Mouse (Mus musculus): Measurements from ENCODE around the gene Ccnyl1. TPM values are rescaled to one million over a fixed set of nuclear protein-coding genes. Genes with fewer than 3 reads are reported as not detected.

Ccnyl1 gene
- polyA plus RNA-seq, 1 experiment from 2014 or later: 6.9 TPM

DNA sequence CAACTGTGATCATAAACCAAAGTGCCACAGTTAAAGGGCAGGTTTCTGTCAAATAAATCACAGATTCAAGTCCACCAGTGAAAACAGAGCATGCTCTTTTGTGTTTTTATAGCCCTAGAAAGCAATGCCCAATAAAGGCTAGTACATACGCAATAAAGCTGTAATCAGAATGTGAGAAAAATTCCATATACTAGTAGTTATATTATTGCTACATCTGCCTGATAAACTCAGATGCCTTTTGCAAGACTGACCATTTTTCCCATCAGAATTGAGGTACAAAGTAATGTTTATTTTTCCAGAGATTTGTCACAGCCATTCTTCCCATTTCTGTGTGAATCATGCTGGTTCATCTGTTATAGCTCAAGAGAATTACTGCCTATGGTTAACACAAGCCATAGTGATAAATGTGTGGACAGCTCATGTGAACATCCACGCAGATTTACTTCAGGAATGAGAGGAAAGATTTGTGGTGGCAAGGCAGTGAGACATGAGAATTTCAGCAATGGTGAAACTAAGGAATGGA is 23.1 kb upstream of the Ccnyl1 start:
- Histone ChIP-seq H3K36me3 (ENCODE audit: control insufficient read depth, insufficient read depth, low read length) (no peaks in the 10 kb centered on the region), H3K4me3 (ENCODE audit: low read depth, low read length) (no peak overlapping the region), H3K4me2 (ENCODE audit: low read depth, low read length) (no peak overlapping the region), H3K27ac (ENCODE audit: low read depth, low read length) (no peak overlapping the region), H3K4me1 (ENCODE audit: control insufficient read depth, insufficient read depth, low read length) (no peaks in the 10 kb centered on the region), H3K27me3 (ENCODE audit: control insufficient read depth, insufficient read depth, low read length) (no peaks in the 10 kb centered on the region), H3K9me3 (ENCODE audit: control insufficient read depth, low read length) (no peaks in the 10 kb centered on the region), H3K9ac (replicated peaks; ENCODE audit: low read depth, low read length) (no peak overlapping the region)
- WGBS: 40% methylated on average over 2 of the region's 2 CpGs
- no peak for ATAC-seq (ENCODE audit: low read depth)

DNA sequence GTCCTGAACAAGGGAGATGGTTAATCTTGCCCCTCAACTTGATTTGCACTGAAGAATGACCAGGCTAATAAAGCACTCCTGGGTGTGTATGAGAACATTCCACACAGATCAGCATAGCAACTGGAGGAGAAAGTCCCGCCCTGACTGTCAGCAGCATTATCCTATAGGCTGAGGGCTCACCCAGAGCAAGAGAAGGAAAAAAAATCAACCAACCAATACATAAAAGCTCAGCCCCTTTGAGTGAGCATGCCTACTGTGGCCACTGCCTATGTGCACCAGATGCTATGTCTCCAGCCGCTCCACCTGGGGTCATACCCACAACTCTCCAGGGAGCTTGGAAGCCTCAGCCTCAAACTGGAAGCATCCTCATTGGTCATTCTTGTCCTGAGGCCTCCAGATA is 20.8 kb upstream of the Ccnyl1 start:
- Histone ChIP-seq H3K27me3 (ENCODE audit: control insufficient read depth, insufficient read depth, low read length) (no peaks in the 10 kb centered on the region), H3K4me2 (ENCODE audit: low read depth, low read length) (no peak overlapping the region), H3K36me3 (ENCODE audit: control insufficient read depth, insufficient read depth, low read length) (no peaks in the 10 kb centered on the region), H3K9ac (replicated peaks; ENCODE audit: low read depth, low read length) (no peak overlapping the region), H3K4me3 (ENCODE audit: low read depth, low read length) (no peak overlapping the region), H3K4me1 (ENCODE audit: control insufficient read depth, insufficient read depth, low read length) (no peaks in the 10 kb centered on the region), H3K9me3 (ENCODE audit: control insufficient read depth, low read length) (no peaks in the 10 kb centered on the region), H3K27ac (ENCODE audit: low read depth, low read length) (no peak overlapping the region)
- ATAC-seq (ENCODE audit: low read depth): no peak; the same call in 1 of the 2 replicates
- WGBS: 60% methylated on average over 2 of the region's 2 CpGs

DNA sequence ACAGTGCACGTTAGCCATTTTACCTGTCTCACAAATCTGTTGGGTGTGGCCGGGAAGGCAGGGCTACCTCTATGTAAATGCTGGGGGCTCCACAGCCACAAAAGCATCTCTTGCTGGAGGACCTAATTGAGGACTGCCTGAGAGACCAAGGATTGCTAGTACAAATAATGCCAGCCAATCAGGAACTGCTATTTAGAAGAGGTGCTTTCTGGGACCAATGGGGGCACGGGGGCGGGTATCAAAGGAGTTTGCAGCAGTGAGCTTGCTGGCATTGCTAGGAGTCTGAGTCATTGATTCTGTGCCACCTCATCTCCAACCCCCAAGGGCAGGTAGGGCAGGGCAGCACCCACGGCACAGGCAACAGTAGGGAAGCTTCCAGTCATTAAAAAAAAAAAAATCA is 16.3 kb upstream of the Ccnyl1 start:
- Histone ChIP-seq H3K4me2 (ENCODE audit: low read depth, low read length) (no peak overlapping the region), H3K27ac (ENCODE audit: low read depth, low read length) (no peak overlapping the region), H3K9me3 (ENCODE audit: control insufficient read depth, low read length) (no peaks in the 10 kb centered on the region), H3K27me3 (ENCODE audit: control insufficient read depth, insufficient read depth, low read length) (no peaks in the 10 kb centered on the region), H3K9ac (replicated peaks; ENCODE audit: low read depth, low read length) (no peak overlapping the region), H3K4me1 (ENCODE audit: control insufficient read depth, insufficient read depth, low read length) (no peaks in the 10 kb centered on the region), H3K36me3 (ENCODE audit: control insufficient read depth, insufficient read depth, low read length) (no peaks in the 10 kb centered on the region), H3K4me3 (ENCODE audit: low read depth, low read length) (no peak overlapping the region)
- WGBS: 91% methylated on average over 5 of the region's 5 CpGs
- no peak for ATAC-seq (ENCODE audit: low read depth)

DNA sequence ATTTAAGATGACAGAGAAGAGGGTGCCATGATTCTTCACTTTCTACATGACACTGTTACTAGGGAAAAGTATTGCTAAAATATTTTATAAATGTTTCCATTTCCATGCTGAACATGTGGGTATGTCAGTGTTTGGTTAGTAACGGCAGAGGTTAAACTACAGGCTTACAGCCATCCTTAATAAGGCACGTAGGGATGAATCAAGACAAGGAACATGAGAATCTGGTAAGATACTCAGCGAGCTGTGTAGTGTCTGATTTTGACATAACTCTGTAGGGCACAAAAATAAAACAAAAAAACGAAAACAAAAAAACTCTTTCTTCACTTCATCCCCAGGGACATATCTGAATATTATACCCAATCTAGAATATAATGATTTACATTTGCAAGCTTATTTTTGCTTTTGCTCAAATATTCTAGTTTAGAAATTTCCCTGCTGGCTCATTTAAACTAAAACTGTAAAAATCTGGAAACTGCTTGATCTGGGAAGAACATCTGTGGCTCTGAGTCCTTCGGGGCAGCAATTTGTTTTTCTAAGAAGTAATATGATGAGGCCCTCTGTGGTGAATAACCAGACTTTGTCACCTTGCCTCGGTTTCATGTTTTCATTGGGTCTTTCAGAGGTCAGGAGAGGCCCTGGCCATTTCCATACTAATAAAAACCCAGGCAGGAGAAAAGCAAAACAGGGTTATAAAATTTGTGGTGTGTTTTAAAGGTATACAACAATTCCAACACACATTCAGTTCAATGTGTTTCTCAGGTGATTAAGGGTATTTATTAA is 14.0 kb upstream of the Ccnyl1 start:
- H3K4me1 ChIP-seq (ENCODE audit: control insufficient read depth, insufficient read depth, low read length): no peaks in the 10 kb centered on the region
- H3K27me3 ChIP-seq (ENCODE audit: control insufficient read depth, insufficient read depth, low read length): no peaks in the 10 kb centered on the region
- WGBS: 63% methylated on average over 6 of the region's 6 CpGs

DNA sequence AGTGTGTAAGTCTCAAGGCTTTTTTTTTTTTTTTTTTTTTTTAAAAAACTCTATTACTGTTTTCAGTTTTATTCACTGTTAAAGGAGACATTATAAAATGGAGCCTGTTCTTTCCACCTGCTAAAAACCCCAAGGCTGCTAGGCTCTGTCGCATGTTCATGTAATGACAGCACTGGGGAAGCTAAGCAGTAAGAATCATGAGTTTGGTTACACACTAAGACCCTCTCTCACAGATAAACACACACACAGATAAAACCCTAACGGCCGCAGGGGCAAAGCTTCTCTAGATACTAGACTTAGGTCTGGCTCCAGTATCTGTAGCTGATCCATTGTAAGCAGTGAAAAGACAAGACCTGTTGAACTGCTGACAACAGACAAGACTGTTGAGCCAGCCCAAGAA is 8.8 kb upstream of the Ccnyl1 start:
- no peak overlapping the region for H3K27ac ChIP-seq (ENCODE audit: low read depth, low read length)
- H3K9me3 ChIP-seq (ENCODE audit: control insufficient read depth, low read length): no peaks in the 10 kb centered on the region
- H3K27me3 ChIP-seq (ENCODE audit: control insufficient read depth, insufficient read depth, low read length): no peaks in the 10 kb centered on the region
- ATAC-seq (ENCODE audit: low read depth): no peak
- H3K9ac ChIP-seq (replicated peaks; ENCODE audit: low read depth, low read length): no peak overlapping the region
- no peaks in the 10 kb centered on the region for H3K4me1 ChIP-seq (ENCODE audit: control insufficient read depth, insufficient read depth, low read length)
- H3K36me3 ChIP-seq (ENCODE audit: control insufficient read depth, insufficient read depth, low read length): no peaks in the 10 kb centered on the region
- H3K4me3 ChIP-seq (ENCODE audit: low read depth, low read length): no peak overlapping the region
- H3K4me2 ChIP-seq (ENCODE audit: low read depth, low read length): no peak overlapping the region
- 98% methylated on average over 3 of the region's 3 CpGs for WGBS

More for the DNA sequence above, 14.0 kb upstream of the Ccnyl1 start:
- Histone ChIP-seq H3K4me2 (ENCODE audit: low read depth, low read length) (no peak overlapping the region), H3K9me3 (ENCODE audit: control insufficient read depth, low read length) (no peaks in the 10 kb centered on the region), H3K9ac (replicated peaks; ENCODE audit: low read depth, low read length) (no peak overlapping the region), H3K4me3 (ENCODE audit: low read depth, low read length) (no peak overlapping the region), H3K27ac (ENCODE audit: low read depth, low read length) (no peak overlapping the region), H3K36me3 (ENCODE audit: control insufficient read depth, insufficient read depth, low read length) (no peaks in the 10 kb centered on the region)
- ATAC-seq (ENCODE audit: low read depth): no peak

DNA sequence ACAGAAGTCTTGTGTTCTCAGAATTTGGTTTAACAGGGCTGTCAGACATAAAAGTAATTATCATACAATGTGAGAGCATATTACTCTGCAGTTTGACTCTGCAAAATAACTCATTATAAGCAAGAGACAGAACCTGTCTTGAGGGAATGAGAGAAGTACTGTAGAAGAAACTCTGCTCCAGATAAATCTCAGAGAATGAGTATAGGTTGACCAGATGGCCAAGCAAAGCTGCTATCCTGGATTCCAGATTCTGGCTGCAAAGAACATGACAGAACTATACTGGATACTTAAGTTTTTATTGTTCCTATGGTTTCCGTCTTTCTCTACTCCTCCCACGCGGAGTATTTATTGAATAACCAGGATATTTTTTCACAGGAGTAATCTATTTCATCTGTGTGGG is 7.2 kb upstream of the Ccnyl1 start:
- H3K4me2 ChIP-seq (ENCODE audit: low read depth, low read length): no peak overlapping the region
- no peaks in the 10 kb centered on the region for H3K27me3 ChIP-seq (ENCODE audit: control insufficient read depth, insufficient read depth, low read length)
- no peaks in the 10 kb centered on the region for H3K36me3 ChIP-seq (ENCODE audit: control insufficient read depth, insufficient read depth, low read length)
- ATAC-seq (ENCODE audit: low read depth): no peak
- no peaks in the 10 kb centered on the region for H3K9me3 ChIP-seq (ENCODE audit: control insufficient read depth, low read length)
- WGBS: 93% methylated on average over 3 of the region's 3 CpGs
- H3K4me3 ChIP-seq (ENCODE audit: low read depth, low read length): no peak overlapping the region
- no peaks in the 10 kb centered on the region for H3K4me1 ChIP-seq (ENCODE audit: control insufficient read depth, insufficient read depth, low read length)
- H3K27ac ChIP-seq (ENCODE audit: low read depth, low read length): no peak overlapping the region
- H3K9ac ChIP-seq (replicated peaks; ENCODE audit: low read depth, low read length): no peak overlapping the region

DNA sequence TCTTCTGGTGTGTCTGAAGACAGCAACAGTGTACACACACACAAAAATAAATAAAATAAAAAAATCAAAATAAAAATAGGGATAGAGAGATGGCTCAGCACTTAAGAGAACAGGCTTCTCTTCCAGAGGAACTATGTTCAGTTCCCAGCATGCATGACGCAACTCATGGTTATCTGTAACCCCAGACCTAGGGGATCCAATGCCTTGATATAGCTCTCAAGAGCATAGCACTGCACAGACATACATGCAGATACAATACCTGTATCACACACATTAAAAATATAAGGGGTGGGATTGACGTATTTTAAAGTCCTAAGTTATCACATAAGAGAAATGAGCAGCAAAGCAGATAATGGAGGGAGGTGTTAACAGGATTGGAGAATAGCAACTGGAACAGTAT is 5.8 kb upstream of the Ccnyl1 start:
- no peak overlapping the region for H3K4me2 ChIP-seq (ENCODE audit: low read depth, low read length)
- H3K9ac ChIP-seq (replicated peaks; ENCODE audit: low read depth, low read length): no peak overlapping the region
- no peak for ATAC-seq (ENCODE audit: low read depth)
- no peaks in the 10 kb centered on the region for H3K4me1 ChIP-seq (ENCODE audit: control insufficient read depth, insufficient read depth, low read length)
- WGBS: 97% methylated on average over 2 of the region's 2 CpGs
- H3K4me3 ChIP-seq (ENCODE audit: low read depth, low read length): no peak overlapping the region
- no peaks in the 10 kb centered on the region for H3K27me3 ChIP-seq (ENCODE audit: control insufficient read depth, insufficient read depth, low read length)
- no peak overlapping the region for H3K27ac ChIP-seq (ENCODE audit: low read depth, low read length)
- no peaks in the 10 kb centered on the region for H3K9me3 ChIP-seq (ENCODE audit: control insufficient read depth, low read length)
- H3K36me3 ChIP-seq (ENCODE audit: control insufficient read depth, insufficient read depth, low read length): no peaks in the 10 kb centered on the region

DNA sequence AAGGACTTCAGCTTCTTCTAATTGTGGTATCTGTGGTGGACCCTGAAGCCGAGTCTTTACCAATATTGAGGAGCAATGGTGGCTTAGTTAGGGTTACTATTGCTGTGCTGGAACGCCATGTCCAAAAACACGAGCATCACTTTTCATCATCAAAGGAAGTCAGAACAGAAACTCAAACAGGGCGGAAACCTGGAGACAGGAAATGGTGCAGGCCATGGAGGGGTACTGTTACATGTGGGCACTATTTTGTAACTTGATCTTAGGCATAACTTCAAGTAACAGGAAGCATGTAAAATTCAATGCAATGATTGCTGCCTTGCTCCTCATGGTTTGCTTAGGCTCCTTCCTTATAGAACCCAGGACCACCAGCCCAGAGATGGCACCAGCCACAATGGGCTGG is 2.2 kb upstream of the Ccnyl1 start:
- ATAC-seq (ENCODE audit: low read depth): no peak
- Histone ChIP-seq H3K4me3 (ENCODE audit: low read depth, low read length) (no peak overlapping the region), H3K4me1 (ENCODE audit: control insufficient read depth, insufficient read depth, low read length) (peaks cover 15% of the 10 kb centered on the region), H3K9ac (replicated peaks; ENCODE audit: low read depth, low read length) (no peak overlapping the region), H3K27ac (ENCODE audit: low read depth, low read length) (no peak overlapping the region), H3K9me3 (ENCODE audit: control insufficient read depth, low read length) (no peaks in the 10 kb centered on the region), H3K4me2 (ENCODE audit: low read depth, low read length) (no peak overlapping the region), H3K27me3 (ENCODE audit: control insufficient read depth, insufficient read depth, low read length) (no peaks in the 10 kb centered on the region), H3K36me3 (ENCODE audit: control insufficient read depth, insufficient read depth, low read length) (no peaks in the 10 kb centered on the region)
- 88% methylated on average over 4 of the region's 4 CpGs for WGBS

DNA sequence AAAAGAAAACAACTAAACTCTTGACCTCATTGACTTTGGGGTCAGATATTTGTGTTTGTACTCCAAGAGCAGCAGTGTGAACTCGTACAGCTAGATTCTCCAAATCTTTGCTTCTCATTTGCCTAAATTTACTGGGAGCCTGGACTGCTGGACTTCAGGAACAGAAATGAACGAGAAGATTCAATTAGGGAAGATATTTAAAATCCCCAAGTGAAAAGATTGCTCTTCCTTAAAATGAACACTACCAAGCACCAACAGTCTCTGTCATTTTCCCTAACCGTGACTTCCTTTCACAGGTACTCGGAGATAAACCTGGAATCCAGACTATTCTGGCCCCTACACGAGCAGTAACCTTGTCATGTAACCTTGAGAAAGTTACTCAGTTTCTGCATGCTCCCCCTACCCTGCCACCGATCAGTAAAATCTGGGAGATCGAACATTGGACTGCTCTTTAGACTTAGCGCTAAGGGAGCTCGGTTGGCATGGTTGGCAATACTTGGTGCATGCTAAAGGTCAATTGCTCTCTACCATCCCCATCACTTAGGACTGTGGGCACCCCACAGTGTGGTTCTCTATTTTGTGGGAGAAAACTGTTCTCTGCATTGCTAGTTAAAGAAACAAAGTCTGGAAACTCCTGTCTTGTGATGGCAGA is 568 bp upstream of the Ccnyl1 start:
- no peak for ATAC-seq (ENCODE audit: low read depth)
- Histone ChIP-seq H3K27me3 (ENCODE audit: control insufficient read depth, insufficient read depth, low read length) (no peaks in the 10 kb centered on the region), H3K9ac (replicated peaks; ENCODE audit: low read depth, low read length) (peak overlapping the region; percentile 78; the same call in 1 of the 2 replicates), H3K27ac (ENCODE audit: low read depth, low read length) (no peak overlapping the region), H3K4me3 (ENCODE audit: low read depth, low read length) (peak overlapping the region; percentile 94), H3K36me3 (ENCODE audit: control insufficient read depth, insufficient read depth, low read length) (no peaks in the 10 kb centered on the region), H3K4me1 (ENCODE audit: control insufficient read depth, insufficient read depth, low read length) (peaks cover 15% of the 10 kb centered on the region), H3K4me2 (ENCODE audit: low read depth, low read length) (peak overlapping the region; percentile 76), H3K9me3 (ENCODE audit: control insufficient read depth, low read length) (no peaks in the 10 kb centered on the region)
- 39% methylated on average over 9 of the region's 9 CpGs for WGBS
